Mouse (Mus musculus) liver, postnatal 0 days (tissue): ENCODE measurements around the gene Marcks. TPM values are rescaled to one million over a fixed set of nuclear protein-coding genes. Genes with fewer than 3 reads are reported as not detected.

Source experiments
- ATAC-seq: fragments of 200-750 bp; cut with Nextera tagmentation; 2 replicates; pipeline ENCODE4 v1.8.0; 2017; ENCODE audit warnings: mild to moderate bottlenecking, moderate library complexity
- DNase-seq: peaks from one replicate; pipeline ENCODE4 v3.0.0-alpha.2; 2016
- H3K27ac ChIP-seq: fragments of 300-500 bp; sonication (generic); 2 replicates; pipeline ENCODE4 v1.5.1; 2014; ENCODE audit warnings: antibody characterized with exemption, moderate library complexity, mild to moderate bottlenecking, low read depth
- H3K27me3 ChIP-seq: fragments of 300-500 bp; sonication (generic); 2 replicates; pipeline ENCODE4 v1.6.1; 2014; ENCODE audit warnings: low read length, control low read depth, mixed read lengths; ENCODE audit not compliant: insufficient read depth
- H3K36me3 ChIP-seq: fragments of 300-500 bp; sonication (generic); replicated peaks from 2 replicates; pipeline ENCODE4 v1.6.1; 2014; ENCODE audit warnings: mild to moderate bottlenecking, control low read depth, low read length, moderate library complexity, mixed read lengths; ENCODE audit not compliant: insufficient read depth
- H3K4me1 ChIP-seq: fragments of 300-500 bp; sonication (generic); 2 replicates; pipeline ENCODE4 v1.6.1; 2014; ENCODE audit warnings: antibody characterized with exemption, mild to moderate bottlenecking, control low read depth; ENCODE audit not compliant: insufficient read depth
- H3K4me2 ChIP-seq: fragments of 300-500 bp; sonication (generic); 2 replicates; pipeline ENCODE4 v1.6.1; 2014; ENCODE audit warnings: low read depth, mild to moderate bottlenecking, low read length, moderate library complexity, mixed read lengths
- H3K4me3 ChIP-seq: fragments of 300-500 bp; sonication (generic); 2 replicates; pipeline ENCODE4 v1.5.1; 2014; ENCODE audit warnings: low read depth, low read length
- H3K9ac ChIP-seq: fragments of 300-500 bp; sonication (generic); replicated peaks from 2 replicates; pipeline ENCODE4 v1.6.1; 2014; ENCODE audit warnings: mild to moderate bottlenecking, moderate library complexity
- H3K9me3 ChIP-seq: fragments of 300-500 bp; sonication (generic); 2 replicates; pipeline ENCODE4 v1.6.1; 2016; ENCODE audit warnings: mild to moderate bottlenecking, control low read depth, low read length, mixed read lengths
- CTCF ChIP-seq: sonication (generic); IDR thresholded peaks from 2 replicates; pipeline ENCODE4 v1.5.1; 2016; ENCODE audit warnings: antibody characterized with exemption, low read depth
- EP300 ChIP-seq: IDR thresholded peaks from 2 replicates; pipeline ENCODE4 v1.6.1; 2016; ENCODE audit warnings: antibody characterized with exemption, low read depth, mild to moderate bottlenecking
- WGBS: fragments of 180-500 bp; shearing (Covaris S2); extraction: QIAGEN DNeasy Blood & Tissue Kit; methylation state at CpG from one replicate; pipeline ENCODE4 v1.1.7; 2014; ENCODE audit not compliant: insufficient replicate concordance; 5-methylcytosine and 5-hydroxymethylcytosine counted together
- polyA plus RNA-seq: library from polyadenylated mRNA; unstranded; fragments of >200 nt; fragmentation: Nextera tagmentation; extraction: Ambion mirVana; gene quantifications from 2 replicates; pipeline ENCODE4 v1.2.1, GENCODE M21; 2015

Gene Marcks
- polyA plus RNA-seq, result 24.8 and 25.3 TPM in 2 replicates

DNA sequence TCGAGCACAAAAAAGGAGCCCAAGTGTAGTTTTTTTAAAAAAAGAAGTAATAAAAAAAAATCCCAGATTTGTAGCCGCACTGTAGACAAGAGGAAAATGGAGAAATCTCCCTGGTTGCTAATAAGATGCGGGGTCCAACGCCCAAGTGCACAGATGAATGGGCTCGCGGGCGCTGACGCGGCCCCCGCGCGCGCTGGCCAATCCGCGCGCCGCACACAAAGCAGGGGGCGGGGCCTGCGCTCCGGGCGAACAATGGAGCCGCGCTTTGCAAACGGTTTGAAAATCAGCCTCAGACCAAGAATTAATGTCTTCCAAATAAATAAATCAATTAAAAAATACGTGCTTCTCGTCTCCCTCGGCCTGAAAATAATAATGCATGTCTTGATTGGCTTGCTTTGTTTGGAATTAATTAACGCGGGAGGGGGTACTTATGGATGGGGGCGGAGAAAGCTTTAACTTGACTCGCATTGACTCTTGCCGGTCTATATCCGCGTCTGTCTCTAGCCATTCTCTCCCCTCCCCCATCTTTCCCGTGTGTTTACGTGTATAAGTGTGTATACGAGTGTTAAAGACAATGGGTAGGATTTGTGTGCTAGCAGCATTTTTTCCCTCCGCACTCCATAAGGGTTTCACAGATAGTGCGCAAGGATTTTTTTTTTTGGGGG is at the start of gene Marcks:
Gene Marcks (minus strand): TSS at position 143 of the 665 bp plus-strand sequence.
- H3K4me2 ChIP-seq, result peak within 1 kb of the TSS; percentile 90
- peak within 1 kb of the TSS; percentile 76 for H3K4me3 ChIP-seq
- peak within 1 kb of the TSS; percentile 92 for H3K27ac ChIP-seq
- H3K4me1 ChIP-seq, result no peaks in the 10 kb centered on the region
- H3K27me3 ChIP-seq, result no peaks in the 10 kb centered on the region
- H3K36me3 ChIP-seq, result no peaks in the 10 kb centered on the region
- no peaks in the 10 kb centered on the region for H3K9me3 ChIP-seq
- TF ChIP-seq EP300 (no peak), CTCF (no peak)
- DNase-seq (peak; percentile 85), ATAC-seq (peak; percentile 44)
- under 1% methylated on average over 39 of the region's 39 CpGs for WGBS
- peak within 1 kb of the TSS; percentile 87 for H3K9ac ChIP-seq

DNA sequence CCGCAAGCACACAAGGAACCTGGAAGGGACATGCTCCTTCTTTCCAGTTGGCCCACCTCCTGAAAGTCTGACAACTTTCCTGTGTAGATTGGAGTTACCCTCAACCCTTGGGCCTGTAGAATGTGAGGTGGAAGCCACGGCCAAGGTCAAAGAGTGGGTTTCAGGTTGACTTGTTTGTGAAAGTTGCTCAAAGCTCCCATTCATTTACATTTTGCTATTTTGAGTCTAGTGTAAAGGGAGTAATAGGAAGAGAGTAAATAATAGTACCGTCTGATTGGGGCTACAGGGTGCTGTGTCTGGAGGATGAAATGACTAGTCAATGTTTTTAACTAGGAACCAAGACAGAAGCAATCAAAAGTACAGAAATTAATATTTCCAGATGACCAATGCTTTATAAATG is 38.4 kb upstream of the Marcks start:
- H3K27ac ChIP-seq, result no peak overlapping the region
- 82% methylated on average over 3 of the region's 3 CpGs for WGBS
- no peaks in the 10 kb centered on the region for H3K27me3 ChIP-seq
- peaks cover 3% of the 10 kb centered on the region; the same call in 1 of the 2 replicates for H3K9me3 ChIP-seq
- no peaks in the 10 kb centered on the region for H3K4me1 ChIP-seq
- TF ChIP-seq EP300 (no peak), CTCF (no peak)
- no peak overlapping the region for H3K4me2 ChIP-seq
- DNase-seq (no peak), ATAC-seq (no peak)
- no peak overlapping the region for H3K9ac ChIP-seq
- H3K4me3 ChIP-seq, result no peak overlapping the region
- H3K36me3 ChIP-seq, result no peaks in the 10 kb centered on the region

DNA sequence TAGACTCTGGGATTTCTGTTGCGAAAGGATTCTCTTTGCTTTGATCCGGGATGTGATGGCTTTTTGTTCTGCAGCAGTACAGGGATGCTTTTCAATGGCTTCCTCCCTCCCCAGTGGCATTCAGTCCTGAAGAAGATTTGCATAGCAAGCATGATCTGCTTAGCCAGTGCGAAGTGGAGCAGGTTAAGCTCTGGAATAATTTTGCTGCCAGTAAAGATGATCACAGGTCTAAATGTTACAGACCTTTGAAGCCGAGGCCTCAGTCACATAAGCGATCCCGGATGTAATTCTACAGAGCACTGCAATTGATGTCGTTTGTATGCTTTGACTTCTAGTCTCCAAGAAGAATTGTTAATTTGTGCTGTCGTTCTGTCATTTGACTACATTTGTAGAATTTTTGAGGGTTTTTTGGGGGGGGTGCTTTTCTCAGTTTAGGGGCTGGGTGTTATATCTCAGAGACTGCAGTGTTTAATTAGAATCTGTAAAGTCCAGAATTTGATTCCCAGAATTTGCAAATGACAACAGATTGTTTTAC is 33.8 kb upstream of the Marcks start:
- no peaks in the 10 kb centered on the region for H3K36me3 ChIP-seq
- DNase-seq (no peak), ATAC-seq (no peak)
- WGBS, result 79% methylated on average over 8 of the region's 8 CpGs
- no peak overlapping the region for H3K4me3 ChIP-seq
- no peak for TF ChIP-seq CTCF
- TF ChIP-seq EP300, result no peak
- no peak overlapping the region for H3K9ac ChIP-seq
- H3K27me3 ChIP-seq, result no peaks in the 10 kb centered on the region
- no peaks in the 10 kb centered on the region for H3K4me1 ChIP-seq
- H3K4me2 ChIP-seq, result no peak overlapping the region
- peaks cover 3% of the 10 kb centered on the region; the same call in 1 of the 2 replicates for H3K9me3 ChIP-seq
- H3K27ac ChIP-seq, result no peak overlapping the region

DNA sequence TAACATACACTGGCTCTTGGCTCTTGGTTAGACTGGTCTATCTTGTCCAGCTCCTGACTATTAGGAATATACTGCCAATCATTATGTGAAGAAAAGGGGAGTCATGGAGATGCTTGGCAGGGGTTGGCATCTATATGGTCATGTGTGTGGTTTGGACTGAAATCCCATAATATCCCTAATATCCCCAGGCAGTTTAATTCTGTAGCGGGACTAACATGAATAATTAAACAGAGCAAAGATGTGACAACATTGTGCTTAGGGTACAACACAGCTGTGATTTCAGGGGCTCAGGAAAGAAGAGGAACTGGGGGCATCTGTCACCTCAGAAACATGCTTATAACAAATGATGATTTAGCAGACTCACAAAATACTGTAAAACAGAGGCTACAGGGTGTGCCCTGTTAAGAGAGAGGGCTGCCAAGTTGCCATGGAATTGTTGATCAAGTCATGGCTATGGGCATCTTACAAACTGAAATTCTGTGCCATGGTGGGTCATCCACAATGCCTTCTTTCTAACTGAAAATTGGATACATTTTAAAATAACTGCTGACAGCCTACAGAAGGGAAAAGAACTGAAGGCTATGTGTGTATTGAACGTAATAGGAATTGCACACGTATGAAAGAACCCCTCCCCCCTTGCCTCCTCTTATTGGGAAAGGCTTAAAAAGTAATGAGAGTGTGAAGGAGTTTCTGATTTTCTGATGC is 33.1 kb upstream of the Marcks start:
- H3K27me3 ChIP-seq, result no peaks in the 10 kb centered on the region
- H3K27ac ChIP-seq, result no peak overlapping the region
- no peaks in the 10 kb centered on the region for H3K36me3 ChIP-seq
- 85% methylated on average over 3 of the region's 3 CpGs for WGBS
- H3K9me3 ChIP-seq, result peaks cover 3% of the 10 kb centered on the region; the same call in 1 of the 2 replicates
- no peak overlapping the region for H3K9ac ChIP-seq
- DNase-seq (no peak), ATAC-seq (no peak)
- no peak overlapping the region for H3K4me3 ChIP-seq
- no peaks in the 10 kb centered on the region for H3K4me1 ChIP-seq
- TF ChIP-seq EP300, result no peak
- no peak for TF ChIP-seq CTCF
- H3K4me2 ChIP-seq, result no peak overlapping the region

GRCm38 (mm10) chr10:37170878-37171277 is 32.2 kb upstream of the Marcks start:
- Histone ChIP-seq H3K9me3 (peaks cover 3% of the 10 kb centered on the region; the same call in 1 of the 2 replicates), H3K36me3 (no peaks in the 10 kb centered on the region), H3K4me2 (no peak overlapping the region), H3K27me3 (no peaks in the 10 kb centered on the region), H3K9ac (no peak overlapping the region), H3K4me3 (no peak overlapping the region), H3K27ac (no peak overlapping the region), H3K4me1 (no peaks in the 10 kb centered on the region)
- ATAC-seq (no peak), DNase-seq (no peak)
- TF ChIP-seq CTCF, result no peak
- TF ChIP-seq EP300, result no peak
- 78% methylated on average over 4 of the region's 4 CpGs for WGBS

DNA sequence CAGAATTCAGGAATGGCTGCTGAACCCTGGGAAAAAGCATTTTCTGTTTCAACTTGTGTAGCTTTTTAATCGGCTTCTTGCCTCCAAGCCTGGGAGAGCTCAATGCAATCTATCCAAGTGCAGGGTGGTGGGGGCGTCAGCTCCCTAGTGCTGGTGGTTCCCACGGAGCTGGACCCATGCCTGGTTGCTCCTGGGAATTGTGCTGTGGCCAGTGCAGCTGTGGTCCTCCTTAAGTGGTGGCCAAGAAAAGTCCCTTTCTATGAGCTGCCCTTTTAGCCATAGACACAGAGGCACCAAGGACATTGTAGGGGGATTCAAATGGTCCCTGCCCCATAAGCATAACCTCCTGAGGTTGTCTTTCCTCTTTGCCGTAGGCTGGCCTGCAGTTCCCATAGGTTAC is 31.7 kb upstream of the Marcks start:
- WGBS, result 81% methylated on average over 4 of the region's 4 CpGs

More for the DNA sequence above, 31.7 kb upstream of the Marcks start:
- Histone ChIP-seq H3K27ac (no peak overlapping the region), H3K9me3 (peaks cover 3% of the 10 kb centered on the region; the same call in 1 of the 2 replicates), H3K36me3 (no peaks in the 10 kb centered on the region), H3K4me3 (no peak overlapping the region), H3K4me1 (no peaks in the 10 kb centered on the region), H3K4me2 (no peak overlapping the region), H3K27me3 (no peaks in the 10 kb centered on the region), H3K9ac (no peak overlapping the region)
- no peak for TF ChIP-seq CTCF
- TF ChIP-seq EP300, result no peak
- ATAC-seq, result no peak
- no peak for DNase-seq
